Mouse (Mus musculus) cerebellum, adult (tissue): ENCODE results near the gene G6pc.
"Not testable (repeated sequence)": the region's sequence is repeated elsewhere in the genome, so short reads cannot be mapped to it uniquely, and the experiment has no call there.

ENCODE experiments used
- ATAC-seq: cut with Nextera tagmentation; 2 replicates; pipeline ENCODE4 v1.9.2; 2017; ENCODE audit warnings: mild to moderate bottlenecking, moderate library complexity, mixed read lengths; ENCODE audit not compliant: insufficient number of reproducible peaks, low FRiP score, low TSS enrichment

The G6pc gene

DNA sequence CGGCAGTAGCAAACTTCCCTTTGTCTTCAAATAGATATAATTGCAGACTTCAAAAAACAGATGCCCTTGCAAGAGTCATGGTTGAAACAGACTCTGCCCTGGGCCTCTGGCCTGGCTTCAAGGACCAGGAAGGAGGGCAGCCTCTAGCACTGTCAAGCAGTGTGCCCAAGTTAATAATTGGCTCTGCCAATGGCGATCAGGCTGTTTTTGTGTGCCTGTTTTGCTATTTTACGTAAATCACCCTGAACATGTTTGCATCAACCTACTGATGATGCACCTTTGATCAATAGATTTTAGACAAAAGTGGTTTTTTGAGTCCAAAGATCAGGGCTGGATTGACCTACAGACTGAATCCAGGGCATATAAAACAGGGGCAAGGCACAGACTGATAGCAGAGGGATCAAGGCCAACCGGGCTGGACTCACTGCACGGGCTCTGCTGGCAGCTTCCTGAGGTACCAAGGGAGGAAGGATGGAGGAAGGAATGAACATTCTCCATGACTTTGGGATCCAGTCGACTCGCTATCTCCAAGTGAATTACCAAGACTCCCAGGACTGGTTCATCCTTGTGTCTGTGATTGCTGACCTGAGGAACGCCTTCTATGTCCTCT, at the start of gene G6pc:
G6pc (plus strand) TSS at position 236 of the 610 bp plus-strand sequence.
- ATAC-seq: no peak

DNA sequence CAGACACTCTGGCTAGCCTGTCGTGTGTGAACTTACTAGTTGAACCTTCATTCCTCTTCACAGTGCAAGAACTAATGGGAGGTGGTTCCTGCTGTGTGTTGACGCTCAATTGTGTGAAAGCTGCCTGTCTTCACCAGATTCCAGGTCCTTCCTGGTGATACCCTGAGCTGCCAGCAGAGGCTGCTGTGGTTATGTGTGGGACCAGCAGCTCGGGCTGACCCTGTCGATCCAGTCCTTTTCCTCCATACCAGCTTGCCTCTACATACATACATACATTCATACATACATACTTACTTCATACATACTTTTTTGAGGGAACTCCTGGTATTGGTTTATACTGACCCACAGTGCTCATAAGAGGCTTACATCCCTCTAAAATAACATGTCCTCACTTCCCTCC, 43.8 kb upstream of the G6pc start:
- ATAC-seq: no peak

DNA sequence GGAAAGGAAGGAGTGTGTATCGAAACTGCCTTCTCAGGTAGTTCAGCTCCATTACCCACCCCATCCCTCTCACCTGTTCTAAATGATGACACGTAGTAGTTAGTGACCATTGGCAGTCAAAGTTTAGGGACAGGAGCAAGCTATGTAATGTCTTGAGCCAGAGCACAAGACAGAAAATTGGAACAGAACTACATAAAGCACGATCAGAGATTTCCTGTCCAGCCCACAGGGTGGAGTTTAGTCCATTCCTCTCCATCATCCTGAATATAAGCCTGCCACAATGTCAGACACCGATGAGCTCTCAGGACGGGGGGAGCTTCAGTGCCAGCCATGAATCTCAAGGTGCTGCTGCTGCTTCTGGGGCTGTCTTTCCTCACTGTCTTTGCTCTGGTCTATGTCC, 42.6 kb upstream of the G6pc start, which contains the start of gene Aoc2:
Aoc2 (plus strand) TSS at position 301 of the 400 bp plus-strand sequence.
- ATAC-seq: no peak

DNA sequence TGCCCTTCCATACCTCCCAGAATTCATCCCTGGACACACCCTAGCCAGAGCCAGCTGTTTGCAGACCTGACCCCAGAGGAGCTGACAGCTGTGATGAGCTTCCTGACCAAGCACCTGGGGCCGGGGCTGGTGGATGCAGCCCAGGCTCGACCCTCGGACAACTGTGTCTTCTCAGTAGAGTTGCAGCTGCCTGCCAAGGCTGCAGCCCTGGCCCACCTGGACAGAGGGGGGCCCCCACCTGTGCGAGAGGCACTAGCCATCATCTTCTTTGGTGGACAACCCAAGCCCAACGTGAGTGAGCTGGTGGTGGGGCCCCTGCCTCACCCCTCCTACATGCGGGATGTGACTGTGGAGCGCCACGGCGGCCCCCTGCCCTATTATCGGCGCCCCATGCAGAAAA, 42.2 kb upstream of the G6pc start:
- ATAC-seq: not testable (repeated sequence)

- no peak for ATAC-seq
Observed at GRCm38 (mm10) chr11:101326147-101326546, 41.2 kb upstream of the G6pc start.

GRCm38 (mm10) chr11:101327311-101327710, 40.0 kb upstream of the G6pc start:
- ATAC-seq: no peak

DNA sequence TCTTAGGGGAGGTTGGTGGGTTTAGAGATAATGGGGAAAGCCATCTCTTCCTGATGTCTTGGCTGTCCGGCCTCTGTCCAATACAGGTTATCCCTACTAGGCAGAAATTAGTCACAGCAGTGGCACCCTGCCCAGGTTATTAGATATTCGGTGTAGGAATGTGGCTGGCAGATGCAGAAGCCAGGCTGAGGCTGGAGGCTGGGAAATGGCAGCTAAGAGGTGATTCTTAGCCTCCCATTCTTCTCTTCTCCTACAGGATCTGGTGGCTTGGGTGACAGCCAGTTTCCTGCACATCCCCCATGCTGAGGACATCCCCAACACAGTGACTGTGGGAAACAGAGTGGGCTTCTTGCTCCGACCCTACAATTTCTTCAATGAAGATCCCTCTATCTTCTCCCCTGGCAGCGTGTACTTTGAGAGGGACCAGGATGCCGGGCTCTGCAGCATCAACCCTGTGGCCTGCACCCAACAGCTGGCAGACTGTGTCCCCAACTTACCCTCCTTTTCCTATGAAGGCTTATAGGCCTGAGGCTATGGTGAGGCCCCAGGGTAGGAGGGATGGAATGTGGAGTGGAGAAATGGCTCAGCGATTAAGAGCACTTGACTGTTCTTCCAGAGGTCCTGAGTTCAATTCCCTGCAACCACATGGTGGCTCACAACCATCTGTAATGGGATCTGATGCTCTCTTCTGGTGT, 38.3 kb upstream of the G6pc start:
- no peak for ATAC-seq

DNA sequence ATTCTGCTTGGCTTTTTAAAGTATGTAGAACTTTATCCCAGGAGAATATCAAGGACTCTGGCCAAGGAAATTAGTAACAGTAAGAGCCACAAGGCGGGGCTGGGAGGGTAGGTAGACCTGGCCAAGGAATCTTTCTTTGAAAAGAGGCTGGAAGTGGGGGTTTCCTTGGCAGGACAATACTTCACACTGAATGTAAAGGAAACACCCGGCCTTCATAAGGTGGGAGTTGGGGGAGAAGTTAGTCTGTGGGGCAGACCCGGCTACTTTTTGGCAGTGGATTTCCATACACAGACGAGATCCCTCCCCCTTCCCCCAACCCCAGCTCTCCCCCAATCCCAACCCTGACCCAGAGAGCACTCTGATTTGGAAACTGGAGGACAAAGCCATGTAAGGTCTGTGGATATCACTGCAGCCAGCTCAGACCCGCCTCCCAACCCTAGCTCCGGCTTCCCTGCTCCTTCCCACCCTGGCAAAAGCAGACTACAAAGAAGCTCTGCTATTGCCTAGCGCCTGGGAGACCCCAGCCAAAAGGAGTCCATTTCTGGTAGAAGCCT, 36.9 kb upstream of the G6pc start, which contains the start of gene Aoc3:
Aoc3 (plus strand) TSS at position 235 of the 554 bp plus-strand sequence.
- no peak for ATAC-seq

- ATAC-seq: not testable (repeated sequence)
Observed at GRCm38 (mm10) chr11:101330961-101331360, 36.4 kb upstream of the G6pc start.

DNA sequence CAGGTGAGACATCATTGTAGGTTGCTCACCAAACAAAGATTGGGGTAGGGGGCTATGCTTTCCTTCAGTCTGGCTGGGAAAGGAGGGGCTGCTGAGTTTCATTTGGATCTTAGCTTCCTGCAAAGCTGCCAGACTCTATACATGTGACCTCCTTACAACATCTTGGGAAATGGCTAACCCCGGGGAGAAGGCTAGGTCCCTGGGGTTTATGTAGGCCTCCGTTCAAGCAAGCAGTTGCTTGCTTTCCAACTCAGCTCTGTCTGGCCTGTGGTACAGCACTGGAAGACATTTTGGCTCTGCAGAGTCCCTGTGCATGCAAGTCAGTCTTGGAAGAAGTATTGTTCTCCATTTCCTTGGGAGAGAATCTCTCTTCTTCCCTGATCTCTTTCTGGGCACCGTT, 34.8 kb upstream of the G6pc start:
- no peak for ATAC-seq

GRCm38 (mm10) chr11:101334023-101334422, 33.3 kb upstream of the G6pc start:
- no peak for ATAC-seq

GRCm38 (mm10) chr11:101334516-101334915, 32.8 kb upstream of the G6pc start:
- ATAC-seq: no peak

DNA sequence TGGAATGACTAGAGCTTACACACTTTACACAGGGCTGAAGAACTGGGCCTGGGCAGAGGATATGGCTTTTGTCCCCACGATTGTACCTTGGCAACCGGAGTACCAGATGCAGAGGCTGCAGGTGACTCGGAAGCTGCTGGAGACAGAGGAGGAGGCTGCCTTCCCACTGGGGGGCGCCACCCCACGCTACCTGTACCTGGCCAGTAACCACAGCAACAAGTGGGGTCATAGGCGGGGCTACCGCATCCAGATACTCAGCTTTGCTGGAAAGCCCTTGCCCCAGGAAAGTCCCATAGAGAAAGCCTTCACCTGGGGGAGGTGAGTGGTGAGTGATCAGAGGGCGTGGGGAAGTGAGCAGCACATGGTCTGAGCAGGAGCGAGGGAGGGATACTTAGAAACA, 31.7 kb upstream of the G6pc start:
- ATAC-seq: no peak

- ATAC-seq: no peak; the same call in 1 of the 2 replicates
Observed at GRCm38 (mm10) chr11:101338123-101338760, 29.1 kb upstream of the G6pc start.

- ATAC-seq: no peak
Observed at GRCm38 (mm10) chr11:101347083-101347775, 20.1 kb upstream of the G6pc start.

- ATAC-seq: no peak
Observed at GRCm38 (mm10) chr11:101348774-101349173, 18.6 kb upstream of the G6pc start.

DNA sequence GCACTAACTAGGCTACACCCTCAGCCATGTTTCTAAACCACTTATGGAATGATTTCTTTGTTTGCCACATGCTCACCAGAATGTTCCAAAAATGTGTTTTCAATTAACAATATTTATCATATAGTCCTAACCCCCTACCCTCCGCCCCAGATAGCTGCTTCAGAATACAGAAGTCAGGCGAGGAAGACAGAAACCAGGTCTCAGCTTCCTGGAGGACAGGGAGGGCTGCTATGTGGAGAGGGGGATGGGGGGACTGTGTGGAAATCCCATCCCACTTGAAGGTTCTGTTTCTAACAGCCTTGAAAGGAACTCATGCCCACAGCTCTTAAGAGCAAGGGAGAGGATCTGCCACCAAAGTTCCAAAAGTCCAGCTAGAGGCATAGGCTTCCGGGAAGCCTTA, 18.1 kb upstream of the G6pc start:
- ATAC-seq: no peak

DNA sequence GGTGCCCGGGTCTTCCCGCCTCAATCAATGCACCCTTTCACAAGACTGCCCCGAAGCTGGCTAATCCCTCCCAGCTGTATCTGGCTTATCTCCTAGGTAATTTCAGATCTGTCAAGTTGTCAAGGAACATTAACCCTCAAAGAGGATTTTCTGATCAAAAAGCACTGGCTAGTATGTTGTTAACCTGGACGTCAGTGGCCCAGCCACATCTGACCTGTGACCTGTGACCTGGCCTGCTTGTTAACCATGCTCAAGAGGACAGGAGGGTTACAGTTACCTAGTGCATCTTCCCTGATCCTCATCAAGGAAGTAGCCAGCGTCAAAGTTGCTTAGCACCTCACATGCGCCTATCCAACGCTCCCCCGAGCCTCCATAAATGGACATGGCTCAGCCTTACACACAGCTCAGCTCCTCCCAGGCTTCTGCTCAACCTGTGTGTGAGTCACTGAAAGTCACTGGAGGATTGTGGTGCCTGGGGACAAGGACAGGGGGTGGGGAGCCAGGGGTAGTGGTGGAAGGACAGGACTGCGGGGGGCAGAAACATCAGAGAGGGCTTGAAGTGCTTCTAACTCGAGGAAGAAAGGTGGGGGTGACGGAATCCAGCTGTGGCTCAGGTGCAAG, 16.2 kb upstream of the G6pc start:
- ATAC-seq: no peak

DNA sequence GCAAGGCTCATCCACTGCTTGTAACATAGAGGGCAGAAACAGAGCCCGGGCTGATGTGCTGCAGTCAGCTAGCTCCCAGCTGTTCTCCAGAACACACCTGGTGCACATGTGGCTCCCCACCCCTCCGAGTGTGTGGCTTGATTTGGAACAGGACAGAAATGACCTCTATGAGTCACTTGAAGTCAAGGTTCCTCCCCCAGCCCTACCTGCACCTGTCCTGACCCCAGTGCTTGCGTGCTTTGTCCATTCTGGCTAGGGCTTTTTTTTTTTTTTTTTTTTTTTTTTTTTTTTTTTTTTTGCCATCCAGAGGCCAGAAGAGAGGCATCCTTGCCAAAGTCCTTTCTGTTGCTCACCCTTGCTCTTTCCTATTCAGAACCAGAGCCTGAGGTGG, 15.6 kb upstream of the G6pc start:
- no peak for ATAC-seq

- ATAC-seq: no peak
Observed at GRCm38 (mm10) chr11:101353436-101353835, 13.9 kb upstream of the G6pc start.
